Mouse (Mus musculus): ENCODE measurements around the gene Ugt1a9. TPM values are rescaled to one million over a fixed set of nuclear protein-coding genes. Genes with fewer than 3 reads are reported as not detected.
"Not testable (repeated sequence)": the region's sequence is repeated elsewhere in the genome, so short reads cannot be mapped to it uniquely, and the experiment has no call there.

Gene Ugt1a9
- polyA plus RNA-seq, 1 experiment = not detected

- H3K4me3 ChIP-seq (ENCODE audit: insufficient read depth, low read length) = no peak overlapping the region
- H3K27ac ChIP-seq (ENCODE audit: insufficient read depth, low read length) = no peak overlapping the region
- TF ChIP-seq POLR2A (IDR thresholded peaks at IDR 0.05; ENCODE audit: extremely low read depth, insufficient read depth, low read length) (no peak), CTCF (IDR thresholded peaks at IDR 0.05; ENCODE audit: extremely low read depth, insufficient read depth, low read length) (no peak)
- H3K4me1 ChIP-seq (ENCODE audit: control insufficient read depth, insufficient read depth, low read length) = no peaks in the 10 kb centered on the region
These were observed 66.0 kb downstream of the Ugt1a9 start for GRCm38 (mm10) chr1:88136646-88137045.

- TF ChIP-seq CTCF (IDR thresholded peaks at IDR 0.05; ENCODE audit: extremely low read depth, insufficient read depth, low read length) (no peak), POLR2A (IDR thresholded peaks at IDR 0.05; ENCODE audit: extremely low read depth, insufficient read depth, low read length) (no peak)
- no peak overlapping the region for H3K27ac ChIP-seq (ENCODE audit: insufficient read depth, low read length)
- H3K4me1 ChIP-seq (ENCODE audit: control insufficient read depth, insufficient read depth, low read length) = no peaks in the 10 kb centered on the region
- no peak overlapping the region for H3K4me3 ChIP-seq (ENCODE audit: insufficient read depth, low read length)
These were observed 66.7 kb downstream of the Ugt1a9 start for GRCm38 (mm10) chr1:88137264-88137663.

GRCm38 (mm10) chr1:88138145-88138544 is 67.5 kb downstream of the Ugt1a9 start:
- H3K4me1 ChIP-seq (ENCODE audit: control insufficient read depth, insufficient read depth, low read length) = no peaks in the 10 kb centered on the region
- H3K4me3 ChIP-seq (ENCODE audit: insufficient read depth, low read length) = no peak overlapping the region
- TF ChIP-seq POLR2A (IDR thresholded peaks at IDR 0.05; ENCODE audit: extremely low read depth, insufficient read depth, low read length) (no peak), CTCF (IDR thresholded peaks at IDR 0.05; ENCODE audit: extremely low read depth, insufficient read depth, low read length) (no peak)
- H3K27ac ChIP-seq (ENCODE audit: insufficient read depth, low read length) = no peak overlapping the region

GRCm38 (mm10) chr1:88140492-88140891 is 69.9 kb downstream of the Ugt1a9 start:
- H3K4me3 ChIP-seq (ENCODE audit: insufficient read depth, low read length); H3K27ac ChIP-seq (ENCODE audit: insufficient read depth, low read length); H3K4me1 ChIP-seq (ENCODE audit: control insufficient read depth, insufficient read depth, low read length): not testable (repeated sequence)

GRCm38 (mm10) chr1:88143966-88144675 is 73.5 kb downstream of the Ugt1a9 start:
- peak; percentile 16; the same call in 1 of the 2 replicates for TF ChIP-seq CTCF (IDR thresholded peaks at IDR 0.05; ENCODE audit: extremely low read depth, insufficient read depth, low read length)
- not testable (repeated sequence) for H3K4me3 ChIP-seq (ENCODE audit: insufficient read depth, low read length); H3K27ac ChIP-seq (ENCODE audit: insufficient read depth, low read length); H3K4me1 ChIP-seq (ENCODE audit: control insufficient read depth, insufficient read depth, low read length)

GRCm38 (mm10) chr1:88145278-88145677 is 74.7 kb downstream of the Ugt1a9 start:
- not testable (repeated sequence) for H3K4me3 ChIP-seq (ENCODE audit: insufficient read depth, low read length); H3K4me1 ChIP-seq (ENCODE audit: control insufficient read depth, insufficient read depth, low read length); H3K27ac ChIP-seq (ENCODE audit: insufficient read depth, low read length)

GRCm38 (mm10) chr1:88150133-88150532 is 79.5 kb downstream of the Ugt1a9 start:
- H3K4me3 ChIP-seq (ENCODE audit: insufficient read depth, low read length); H3K27ac ChIP-seq (ENCODE audit: insufficient read depth, low read length); H3K4me1 ChIP-seq (ENCODE audit: control insufficient read depth, insufficient read depth, low read length): not testable (repeated sequence)

- no peak overlapping the region for H3K4me3 ChIP-seq (ENCODE audit: insufficient read depth, low read length)
- H3K27ac ChIP-seq (ENCODE audit: insufficient read depth, low read length) = no peak overlapping the region
- no peak for TF ChIP-seq POLR2A (IDR thresholded peaks at IDR 0.05; ENCODE audit: extremely low read depth, insufficient read depth, low read length)
- no peak for TF ChIP-seq CTCF (IDR thresholded peaks at IDR 0.05; ENCODE audit: extremely low read depth, insufficient read depth, low read length)
These were observed 87.8 kb downstream of the Ugt1a9 start for GRCm38 (mm10) chr1:88158430-88158829.

GRCm38 (mm10) chr1:88165711-88166110 is 95.1 kb downstream of the Ugt1a9 start, which contains the start of gene Ugt1a5:
TSS of gene Ugt1a5 (plus strand) at chr1:88166012.
- no peak for TF ChIP-seq CTCF (IDR thresholded peaks at IDR 0.05; ENCODE audit: extremely low read depth, insufficient read depth, low read length)
- no peak for TF ChIP-seq POLR2A (IDR thresholded peaks at IDR 0.05; ENCODE audit: extremely low read depth, insufficient read depth, low read length)
- H3K4me3 ChIP-seq (ENCODE audit: insufficient read depth, low read length) = no peak within 1 kb of the TSS
- no peaks in the 10 kb centered on the region for H3K4me1 ChIP-seq (ENCODE audit: control insufficient read depth, insufficient read depth, low read length)
- H3K27ac ChIP-seq (ENCODE audit: insufficient read depth, low read length) = no peak within 1 kb of the TSS

More at GRCm38 (mm10) chr1:88158430-88158829, 87.8 kb downstream of the Ugt1a9 start:
- no peaks in the 10 kb centered on the region for H3K4me1 ChIP-seq (ENCODE audit: control insufficient read depth, insufficient read depth, low read length)

- not testable (repeated sequence) for H3K27ac ChIP-seq (ENCODE audit: insufficient read depth, low read length); H3K4me3 ChIP-seq (ENCODE audit: insufficient read depth, low read length); H3K4me1 ChIP-seq (ENCODE audit: control insufficient read depth, insufficient read depth, low read length)
These were observed 101.6 kb downstream of the Ugt1a9 start for GRCm38 (mm10) chr1:88172190-88172589.

GRCm38 (mm10) chr1:88179657-88180056 is 109.1 kb downstream of the Ugt1a9 start:
- H3K4me1 ChIP-seq (ENCODE audit: control insufficient read depth, insufficient read depth, low read length) = no peaks in the 10 kb centered on the region
- H3K27ac ChIP-seq (ENCODE audit: insufficient read depth, low read length) = no peak overlapping the region
- TF ChIP-seq POLR2A (IDR thresholded peaks at IDR 0.05; ENCODE audit: extremely low read depth, insufficient read depth, low read length) (no peak), CTCF (IDR thresholded peaks at IDR 0.05; ENCODE audit: extremely low read depth, insufficient read depth, low read length) (no peak)
- no peak overlapping the region for H3K4me3 ChIP-seq (ENCODE audit: insufficient read depth, low read length)

Measured in cortical plate, adult 2 months (tissue).